Mouse (Mus musculus) left cerebral cortex, adult 11 months (tissue): ENCODE results near the gene Kcnk18.

Experiments
- DNase-seq: peaks from one replicate; pipeline ENCODE4 v3.0.0; 2022; ENCODE audit warnings: low spot score

Kcnk18 gene

DNA sequence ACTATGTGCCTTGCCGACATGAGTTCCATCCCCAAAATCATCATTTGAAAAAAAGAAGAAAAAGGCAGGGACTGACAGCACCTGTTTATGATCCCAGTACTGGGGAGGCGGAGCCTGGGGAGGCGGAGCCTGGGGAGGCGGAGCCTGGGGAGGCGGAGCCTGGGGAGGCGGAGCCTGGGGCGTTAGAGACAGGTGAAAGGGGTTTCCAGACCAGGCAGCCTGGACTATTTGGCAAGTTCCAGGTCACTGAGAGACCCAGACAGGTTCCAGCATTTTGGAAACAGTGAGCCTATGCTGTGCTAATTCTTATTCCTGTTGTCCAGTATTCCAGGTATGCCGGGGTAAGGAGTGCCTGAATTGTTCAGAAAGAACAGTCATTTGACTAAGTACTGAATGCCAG, at the start of gene Kcnk18:
Gene Kcnk18, plus strand, starts transcription at position 224 of the 400 bp plus-strand sequence.
- DNase-seq, result no peak

DNA sequence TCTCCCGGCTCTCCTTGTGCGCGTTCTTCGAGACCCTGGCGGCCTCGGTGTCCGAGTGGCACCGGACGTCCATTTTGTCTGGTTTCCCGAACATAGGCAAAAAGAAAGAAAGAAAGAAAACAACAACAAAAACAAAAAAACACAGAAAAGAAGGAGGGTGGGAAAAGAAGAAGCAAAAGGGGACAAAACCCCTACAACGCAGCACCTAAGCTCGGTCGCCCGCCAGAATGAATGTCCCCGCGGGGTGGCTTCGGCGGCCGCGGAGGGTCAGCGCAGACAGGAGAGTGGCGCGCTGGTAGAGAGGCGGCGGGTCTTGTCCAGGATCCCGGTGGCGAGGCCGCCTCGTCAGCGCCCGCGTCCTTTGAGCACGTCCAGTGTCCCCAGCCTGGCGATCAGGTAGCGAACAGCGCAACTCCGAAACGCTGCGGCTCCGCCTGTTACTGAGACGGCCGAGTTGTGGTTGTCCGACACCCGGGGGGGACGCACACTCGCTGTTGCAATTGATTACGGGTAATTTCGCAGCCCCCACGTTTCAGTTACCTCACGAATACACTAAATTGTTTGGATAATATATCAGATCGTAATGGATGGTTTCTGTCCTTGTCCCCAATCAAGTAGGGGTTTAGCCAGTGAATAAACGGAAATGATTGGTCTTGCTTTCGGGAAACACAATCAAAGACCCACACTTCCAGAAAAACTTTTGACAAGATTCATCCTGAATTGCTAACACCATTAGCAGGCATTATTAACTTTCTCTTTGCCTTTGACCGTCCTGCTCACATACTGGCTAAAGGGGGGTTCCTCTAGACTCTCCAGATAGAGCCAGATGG, 48.9 kb upstream of the Kcnk18 start, which contains the start of gene Vax1:
Gene Vax1, minus strand, starts transcription at position 121 of the 830 bp plus-strand sequence.
- DNase-seq, result no peak

DNA sequence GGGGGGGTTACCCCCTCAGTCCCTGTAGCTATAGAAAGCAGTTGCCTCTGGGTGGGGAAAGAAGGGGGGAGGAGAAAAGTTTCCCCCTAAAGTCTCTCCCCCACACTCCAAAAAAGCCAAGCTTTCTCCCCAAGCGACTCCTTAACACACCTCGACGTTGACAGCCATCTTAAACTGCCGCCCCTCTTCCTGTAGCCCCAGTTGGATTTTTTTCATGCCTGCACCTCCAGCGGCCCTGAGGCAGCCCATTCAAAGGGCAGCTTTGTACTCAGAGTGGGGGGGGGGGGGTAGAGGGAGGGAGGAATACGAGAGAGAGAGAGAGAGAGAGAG, 48.3 kb upstream of the Kcnk18 start:
- no peak for DNase-seq

DNA sequence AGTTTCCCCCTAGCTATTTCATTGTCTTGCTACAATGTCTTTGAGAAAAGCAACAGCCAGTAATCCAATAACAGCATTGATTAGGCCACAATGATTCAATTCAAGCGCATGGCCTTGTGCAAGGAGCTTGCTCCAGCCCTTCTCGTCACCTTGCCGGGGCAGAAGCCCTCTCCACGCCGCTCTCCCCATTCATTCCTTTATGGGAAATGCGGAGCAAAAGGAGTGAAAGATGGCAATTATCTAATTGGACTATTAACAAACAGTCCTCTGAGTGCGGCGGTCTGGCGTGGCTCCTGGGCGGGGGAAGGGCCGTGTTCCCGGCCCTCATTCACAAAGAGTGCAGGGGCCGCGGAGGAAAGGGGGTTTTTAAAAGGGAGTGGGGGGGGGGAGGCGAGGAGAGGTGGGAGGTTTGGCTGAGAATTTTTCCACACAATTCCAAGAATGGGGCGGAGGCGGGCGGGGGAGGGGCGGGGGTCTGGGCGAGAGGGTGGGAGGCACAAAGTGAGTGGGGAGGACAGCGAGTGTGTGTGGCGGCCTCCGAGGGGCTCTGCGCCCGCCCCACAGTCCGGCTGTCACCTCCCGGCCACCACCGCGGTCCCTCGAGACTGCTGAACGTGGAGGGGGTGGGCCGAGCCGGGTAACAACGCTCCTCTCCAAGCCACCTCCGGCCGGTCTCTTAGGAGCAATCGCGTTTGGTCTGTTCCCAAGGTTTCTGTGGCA, 47.7 kb upstream of the Kcnk18 start:
- DNase-seq, result no peak

DNA sequence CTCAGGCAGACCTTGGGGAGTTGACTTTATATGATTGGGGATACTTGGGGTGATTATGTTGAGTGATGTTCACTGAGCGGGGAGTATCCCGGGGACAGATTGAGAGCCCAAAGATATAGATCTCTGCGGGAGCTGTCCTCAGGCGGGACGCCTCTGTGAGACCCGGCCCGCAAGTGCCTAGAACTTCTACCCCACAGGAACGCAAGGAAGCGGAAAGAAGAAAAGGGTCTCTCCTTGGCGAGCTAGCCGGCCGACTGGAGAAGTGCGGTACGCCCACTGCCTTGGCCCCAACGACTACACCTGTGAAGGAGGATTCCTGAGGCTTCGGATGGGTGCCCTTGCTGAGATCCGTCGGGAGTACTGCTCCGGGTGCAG, 47.2 kb upstream of the Kcnk18 start:
- no peak for DNase-seq

DNA sequence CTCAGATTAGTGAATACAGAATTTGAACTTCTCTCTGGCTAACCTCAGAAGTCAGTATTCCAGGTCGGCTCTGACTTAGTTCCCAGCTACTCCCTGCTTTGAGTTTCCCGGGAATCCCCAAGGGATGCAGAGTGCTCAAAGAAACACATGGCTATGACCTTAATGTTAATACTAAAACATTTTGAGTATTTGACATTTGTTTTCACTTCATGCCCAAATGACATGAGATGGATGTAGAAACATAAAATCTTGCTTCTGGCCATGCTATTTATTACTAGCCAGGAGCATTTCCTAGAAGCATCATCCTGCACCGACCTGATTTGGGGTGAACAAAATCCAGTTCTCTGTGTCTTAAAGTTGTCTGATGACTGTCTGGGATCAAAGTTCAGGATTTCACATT, 46.2 kb upstream of the Kcnk18 start:
- no peak for DNase-seq

GRCm38 (mm10) chr19:59173341-59174015, 45.5 kb upstream of the Kcnk18 start:
- DNase-seq, result no peak

DNA sequence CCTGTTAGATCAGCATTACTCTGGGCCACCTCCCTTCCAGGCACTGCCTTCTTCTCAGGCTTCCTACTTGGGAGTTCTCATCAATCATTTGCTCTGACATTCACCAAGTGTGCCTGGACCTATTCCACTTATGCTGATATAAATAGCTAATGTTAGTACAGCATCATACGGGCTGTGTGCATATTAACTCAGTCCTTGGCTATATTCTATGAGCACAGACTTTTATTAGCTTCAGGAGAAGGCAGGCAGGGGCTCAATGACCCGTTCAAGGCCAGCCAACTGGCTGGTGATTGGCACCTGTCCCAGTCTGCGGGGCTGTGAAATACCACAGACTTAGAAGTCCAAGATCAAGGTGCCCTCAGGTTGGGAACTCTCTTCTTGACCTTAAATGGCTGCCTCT, 35.0 kb upstream of the Kcnk18 start:
- no peak for DNase-seq

GRCm38 (mm10) chr19:59188981-59189380, 30.0 kb upstream of the Kcnk18 start:
- no peak for DNase-seq

DNA sequence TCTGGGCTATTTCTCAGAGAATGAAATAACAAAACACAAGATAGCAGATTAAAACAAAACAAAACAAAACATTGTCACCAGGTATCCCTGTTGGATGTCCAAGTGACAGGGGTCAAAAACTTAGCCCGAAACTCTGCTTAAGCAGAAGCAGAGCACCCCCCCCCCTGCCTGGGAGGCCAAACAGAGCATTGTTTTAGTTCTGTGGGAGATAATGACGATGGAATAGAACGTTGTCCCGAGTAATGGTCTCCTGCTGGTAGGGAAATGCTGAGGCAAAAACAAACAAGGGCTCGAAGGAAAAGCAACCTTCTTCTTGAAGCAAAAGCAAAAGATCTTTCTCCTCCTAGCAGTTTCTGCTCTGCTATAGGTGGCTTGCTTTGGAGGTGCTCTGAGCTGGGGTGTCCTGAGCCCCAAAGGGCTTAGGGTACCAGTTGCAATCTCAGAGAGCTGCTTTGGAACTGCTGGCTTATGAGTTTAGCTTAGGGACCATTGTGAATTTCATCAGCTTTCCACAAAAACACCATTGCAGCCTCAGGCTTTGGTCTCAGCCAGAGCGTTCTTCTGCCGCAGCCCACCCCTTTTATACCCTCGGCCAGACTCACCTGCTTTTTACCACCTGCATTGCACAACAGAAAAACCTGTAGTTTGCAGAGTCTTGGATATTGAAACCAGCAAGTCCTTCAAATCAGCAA, 28.4 kb upstream of the Kcnk18 start:
- no peak for DNase-seq

DNA sequence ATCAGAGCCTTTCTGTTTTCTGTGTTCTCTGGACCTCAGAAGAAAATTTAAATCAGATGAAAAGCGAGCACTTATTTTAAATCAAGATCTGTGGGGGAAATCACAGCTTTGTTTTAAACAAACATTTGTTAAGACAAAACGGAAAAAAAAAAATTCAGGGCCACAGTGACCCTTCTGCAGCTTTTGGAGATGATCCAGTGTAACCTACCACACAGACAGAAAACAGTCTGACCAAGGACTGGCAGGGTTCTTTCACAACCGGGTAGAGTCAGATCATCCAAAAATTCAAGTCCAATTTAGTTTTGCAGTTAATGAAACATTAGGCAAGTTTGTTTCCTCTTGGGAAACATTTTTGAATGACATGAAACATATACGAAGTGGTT, 27.9 kb upstream of the Kcnk18 start:
- DNase-seq, result no peak

DNA sequence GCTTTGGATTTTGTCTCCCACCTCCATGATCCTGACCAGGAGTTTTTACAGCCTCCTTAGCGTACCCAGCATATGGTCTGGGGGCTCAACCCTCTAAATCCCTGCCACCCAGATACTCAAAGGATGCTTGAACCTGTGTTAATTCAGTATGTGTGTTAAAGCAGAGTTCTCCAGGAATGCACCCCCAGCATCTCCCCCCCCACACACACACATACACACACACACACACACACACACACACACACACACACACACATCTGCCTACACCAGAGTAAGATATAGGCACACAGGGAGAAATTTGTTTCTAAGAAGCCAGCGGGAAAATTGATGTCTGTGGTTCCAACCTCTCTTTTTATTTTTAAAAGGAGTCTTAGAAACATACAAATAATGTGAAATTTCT, 26.5 kb upstream of the Kcnk18 start:
- no peak for DNase-seq

GRCm38 (mm10) chr19:59193456-59193855, 25.6 kb upstream of the Kcnk18 start:
- no peak for DNase-seq

- no peak for DNase-seq
These were observed 24.8 kb upstream of the Kcnk18 start for GRCm38 (mm10) chr19:59193986-59194820.

DNA sequence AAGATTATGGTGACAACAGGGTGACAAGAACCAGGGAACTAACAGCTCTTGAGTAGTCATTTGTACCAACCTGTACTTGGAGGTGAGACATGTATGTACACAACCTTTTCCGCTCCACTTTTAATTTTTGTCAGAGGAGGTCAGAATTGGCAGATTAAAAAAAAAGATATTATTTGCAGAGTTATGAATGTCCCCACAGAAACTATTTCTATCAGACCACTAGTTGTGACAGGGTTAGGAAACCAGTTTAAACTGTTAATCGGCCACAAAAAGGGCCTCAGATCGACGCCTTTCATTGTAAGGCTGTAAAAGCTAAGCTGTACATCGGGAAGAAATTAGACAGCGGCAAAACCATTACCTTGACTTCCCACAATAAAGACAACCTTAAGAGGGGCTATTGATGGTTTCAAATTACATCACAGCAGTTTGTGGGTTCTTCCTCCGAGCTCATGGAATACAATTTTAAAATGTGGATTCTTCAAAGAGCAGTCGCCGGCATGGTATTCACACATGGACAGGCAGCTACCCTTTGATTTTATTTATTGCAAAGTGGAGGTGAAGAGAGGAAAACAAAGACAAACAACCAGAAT, 23.7 kb upstream of the Kcnk18 start:
- DNase-seq, result no peak

- no peak for DNase-seq
These were observed 22.8 kb upstream of the Kcnk18 start for GRCm38 (mm10) chr19:59196111-59196666.

GRCm38 (mm10) chr19:59198161-59198560, 20.9 kb upstream of the Kcnk18 start:
- peak; percentile 14 for DNase-seq

- peak; percentile 47 for DNase-seq
These were observed 10.5 kb upstream of the Kcnk18 start for GRCm38 (mm10) chr19:59208475-59208874.

DNA sequence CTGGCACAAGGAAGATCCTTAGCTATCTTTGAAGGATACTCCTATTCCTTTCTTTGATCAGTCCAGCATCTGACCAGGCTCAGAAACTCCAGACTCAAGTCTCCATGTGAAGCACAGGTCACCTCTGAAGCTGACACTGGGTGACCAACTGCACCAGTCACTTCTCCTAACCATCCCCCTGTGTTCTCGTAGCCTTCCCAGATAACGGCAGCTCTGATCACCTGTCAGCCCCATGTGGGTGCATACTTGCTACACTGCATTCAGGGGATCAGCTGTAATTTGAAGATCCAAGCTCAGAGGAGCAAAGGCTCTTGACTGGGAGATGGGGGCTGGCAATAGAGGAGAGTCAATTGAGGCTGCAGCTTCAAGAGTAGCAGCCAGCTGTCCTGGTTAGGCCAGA, 10.0 kb upstream of the Kcnk18 start:
- no peak for DNase-seq

DNA sequence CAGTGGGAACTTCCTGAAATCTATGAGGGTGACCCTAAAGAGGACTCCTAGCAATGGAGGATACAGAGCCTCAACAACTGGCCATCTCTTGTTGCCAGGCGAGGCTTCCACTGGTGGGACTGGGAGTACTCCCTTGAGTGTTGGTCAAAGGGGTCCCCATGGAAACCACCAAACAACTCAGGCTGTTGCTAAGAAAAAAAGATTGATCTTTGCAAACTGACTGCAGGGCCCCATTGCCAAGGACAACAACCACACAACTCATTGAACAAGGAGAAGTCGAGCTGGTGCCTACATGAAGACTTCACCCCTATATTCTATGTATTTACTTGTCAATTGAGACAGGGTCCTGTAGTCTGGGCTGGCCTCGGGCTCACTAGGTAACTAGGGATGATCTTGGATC, 2.1 kb upstream of the Kcnk18 start:
- no peak for DNase-seq

DNA sequence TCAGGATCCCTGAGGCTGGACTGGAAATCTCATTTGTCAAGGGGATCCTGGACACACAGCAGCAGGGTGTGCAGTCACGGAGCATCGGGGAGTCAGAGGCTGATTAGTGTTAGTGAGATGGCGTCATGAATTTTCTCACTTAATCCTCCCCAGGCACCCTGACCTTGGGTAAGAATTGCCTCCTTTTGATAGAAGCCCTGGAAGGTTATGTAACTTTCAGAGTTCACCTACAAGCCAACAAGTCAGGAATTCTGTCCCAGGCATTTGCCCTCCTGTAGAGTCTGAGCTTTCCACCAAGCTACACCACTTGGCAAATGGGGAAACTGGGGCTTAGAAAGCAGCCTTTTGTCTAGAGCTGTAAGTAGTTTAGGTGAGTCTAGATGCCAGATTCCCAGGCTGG, 2.1 kb downstream of the Kcnk18 start:
- no peak for DNase-seq
